Mouse (Mus musculus) kidney, embryonic 16.5 days (tissue): ENCODE data around the gene Ms4a5. TPM values are rescaled to one million over a fixed set of nuclear protein-coding genes. Genes with fewer than 3 reads are reported as not detected.

Source experiments
- ATAC-seq: fragments of 200-750 bp; cut with Nextera tagmentation; 2 replicates; pipeline ENCODE4 v1.8.0; 2017; ENCODE audit warnings: moderate TSS enrichment; ENCODE audit not compliant: low FRiP score, low TSS enrichment
- H3K27ac ChIP-seq: fragments of 300-500 bp; sonication (generic); 2 replicates; pipeline ENCODE4 v1.5.1; 2014; ENCODE audit warnings: low read length
- H3K27me3 ChIP-seq: fragments of 300-500 bp; sonication (generic); 2 replicates; pipeline ENCODE4 v1.6.1; 2014; ENCODE audit warnings: low read length, control low read depth, mixed read lengths; ENCODE audit not compliant: insufficient read depth
- H3K36me3 ChIP-seq: fragments of 300-500 bp; sonication (generic); 2 replicates; pipeline ENCODE4 v1.6.1; 2014; ENCODE audit warnings: low read length, control low read depth, mixed read lengths; ENCODE audit not compliant: insufficient read depth
- H3K4me1 ChIP-seq: fragments of 300-500 bp; sonication (generic); 2 replicates; pipeline ENCODE4 v1.6.1; 2014; ENCODE audit warnings: low read length, control low read depth, mixed read lengths; ENCODE audit not compliant: insufficient read depth
- H3K4me2 ChIP-seq: fragments of 300-500 bp; sonication (generic); replicated peaks from 2 replicates; pipeline ENCODE4 v1.6.1; 2014; ENCODE audit warnings: low read depth, low read length
- H3K4me3 ChIP-seq: fragments of 300-500 bp; sonication (generic); 2 replicates; pipeline ENCODE4 v1.5.1; 2014; ENCODE audit warnings: mild to moderate bottlenecking, low read length
- H3K9ac ChIP-seq: fragments of 300-500 bp; sonication (generic); replicated peaks from 2 replicates; pipeline ENCODE4 v1.6.1; 2014; ENCODE audit warnings: low read length
- H3K9me3 ChIP-seq: fragments of 300-500 bp; sonication (generic); 2 replicates; pipeline ENCODE4 v1.6.1; 2016; ENCODE audit warnings: low read length, control low read depth
- WGBS: fragments of 180-500 bp; shearing (Covaris S2); extraction: QIAGEN DNeasy Blood & Tissue Kit; methylation state at CpG from one replicate; pipeline ENCODE4 v1.1.7; 2014; 5-methylcytosine and 5-hydroxymethylcytosine counted together
- polyA plus RNA-seq: library from polyadenylated mRNA; unstranded; fragments of >200 nt; fragmentation: Nextera tagmentation; extraction: Ambion mirVana; gene quantifications from 2 replicates; pipeline ENCODE4 v1.2.1, GENCODE M21; 2015

Gene Ms4a5
- polyA plus RNA-seq, 1 experiment from 2014 or later: not detected

- no peak for ATAC-seq
Observed at GRCm38 (mm10) chr19:11234244-11234643, 49.4 kb downstream of the Ms4a5 start.

GRCm38 (mm10) chr19:11232348-11232747 lies 51.3 kb downstream of the Ms4a5 start, which contains the start of gene Ms4a12:
TSS of gene Ms4a12 (minus strand) at chr19:11232448.
- Histone ChIP-seq H3K9me3 (no peaks in the 10 kb centered on the region), H3K4me1 (no peaks in the 10 kb centered on the region), H3K9ac (no peak within 1 kb of the TSS), H3K4me2 (no peak within 1 kb of the TSS), H3K27me3 (no peaks in the 10 kb centered on the region), H3K4me3 (no peak within 1 kb of the TSS), H3K27ac (no peak within 1 kb of the TSS), H3K36me3 (no peaks in the 10 kb centered on the region)
- ATAC-seq: no peak
- WGBS: 72% methylated on average over 5 of the region's 5 CpGs

More at GRCm38 (mm10) chr19:11234244-11234643, 49.4 kb downstream of the Ms4a5 start:
- 72% methylated on average over 5 of the region's 5 CpGs for WGBS
- H3K36me3 ChIP-seq: no peaks in the 10 kb centered on the region
- no peaks in the 10 kb centered on the region for H3K27me3 ChIP-seq
- H3K4me2 ChIP-seq: no peak overlapping the region
- no peak overlapping the region for H3K9ac ChIP-seq
- no peaks in the 10 kb centered on the region for H3K4me1 ChIP-seq
- no peak overlapping the region for H3K27ac ChIP-seq
- no peaks in the 10 kb centered on the region for H3K9me3 ChIP-seq
- H3K4me3 ChIP-seq: no peak overlapping the region

Other genes starting within 250 kb of the Ms4a5 start
- gene Ms4a8a, start 202.8 kb downstream of the Ms4a5 start, polyA plus RNA-seq: not detected in 2 replicates
- not detected in 2 replicates for gene 1700017D01Rik, start 153.0 kb downstream of the Ms4a5 start, polyA plus RNA-seq
- not detected in 2 replicates for gene 1700025F22Rik, start 118.6 kb downstream of the Ms4a5 start, polyA plus RNA-seq
- not detected in 2 replicates for gene Ms4a13, start 87.1 kb downstream of the Ms4a5 start, polyA plus RNA-seq
- gene Ms4a12, start 51.4 kb downstream of the Ms4a5 start, polyA plus RNA-seq: not detected in 2 replicates
- not detected in 2 replicates for gene Ms4a1, start 17.6 kb downstream of the Ms4a5 start, polyA plus RNA-seq
- gene Ms4a14, start 30.6 kb upstream of the Ms4a5 start, polyA plus RNA-seq: 0.07 and 0.09 TPM in 2 replicates
- gene Ms4a7, start 52.3 kb upstream of the Ms4a5 start, polyA plus RNA-seq: 3.3 and 4.1 TPM in 2 replicates
- gene Ms4a4a, start 91.7 kb upstream of the Ms4a5 start, polyA plus RNA-seq: 5.0 and 5.6 TPM in 2 replicates
- 0.41 and 1.4 TPM in 2 replicates for gene Ms4a4c, start 120.9 kb upstream of the Ms4a5 start, polyA plus RNA-seq
- 0.17 and 0.30 TPM in 2 replicates for gene Ms4a4b, start 159.7 kb upstream of the Ms4a5 start, polyA plus RNA-seq
- gene Ms4a6c, start 185.5 kb upstream of the Ms4a5 start, polyA plus RNA-seq: 4.6 and 5.3 TPM in 2 replicates
- gene Gm8369, start 202.1 kb upstream of the Ms4a5 start, polyA plus RNA-seq: not detected in 2 replicates
- 3.2 and 4.1 TPM in 2 replicates for gene Ms4a6b, start 232.6 kb upstream of the Ms4a5 start, polyA plus RNA-seq